Mouse (Mus musculus): ENCODE measurements at regions not wholly inside any gene's neighbourhood (a gene's known extent, or its start where the extent isn't known, plus 50 kb on each side); places are given as distances from the start of the nearest gene placed in this dataset.
A peak's percentile ranks its signal among the peaks of the same experiment; 100 is the strongest.

DNA sequence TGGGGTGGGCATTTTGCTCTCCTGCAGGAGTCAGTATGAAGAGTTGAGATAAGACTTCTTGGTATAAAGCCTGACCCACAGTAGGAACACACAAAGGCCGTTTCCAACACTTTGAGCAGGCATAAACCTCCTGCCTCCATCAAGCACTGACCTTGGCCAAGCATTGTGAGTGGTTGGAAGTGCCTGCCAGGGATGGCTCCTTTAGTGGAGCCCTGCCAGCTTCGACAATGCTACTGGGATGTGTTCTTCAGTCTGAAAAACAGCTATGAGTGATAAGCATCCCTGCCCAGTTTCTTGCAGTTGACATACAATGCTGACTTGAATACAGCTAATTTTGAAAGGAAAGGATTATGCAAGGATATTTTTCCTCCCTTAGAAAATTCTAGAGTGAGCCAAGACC is 644.6 kb upstream of the Vstm2b start:
- peak in 1 of 2 experiments; percentile 65 for DNase-seq (ENCODE audit: inconsistent age in 2 of 2, low spot score in 1 of 2)

DNA sequence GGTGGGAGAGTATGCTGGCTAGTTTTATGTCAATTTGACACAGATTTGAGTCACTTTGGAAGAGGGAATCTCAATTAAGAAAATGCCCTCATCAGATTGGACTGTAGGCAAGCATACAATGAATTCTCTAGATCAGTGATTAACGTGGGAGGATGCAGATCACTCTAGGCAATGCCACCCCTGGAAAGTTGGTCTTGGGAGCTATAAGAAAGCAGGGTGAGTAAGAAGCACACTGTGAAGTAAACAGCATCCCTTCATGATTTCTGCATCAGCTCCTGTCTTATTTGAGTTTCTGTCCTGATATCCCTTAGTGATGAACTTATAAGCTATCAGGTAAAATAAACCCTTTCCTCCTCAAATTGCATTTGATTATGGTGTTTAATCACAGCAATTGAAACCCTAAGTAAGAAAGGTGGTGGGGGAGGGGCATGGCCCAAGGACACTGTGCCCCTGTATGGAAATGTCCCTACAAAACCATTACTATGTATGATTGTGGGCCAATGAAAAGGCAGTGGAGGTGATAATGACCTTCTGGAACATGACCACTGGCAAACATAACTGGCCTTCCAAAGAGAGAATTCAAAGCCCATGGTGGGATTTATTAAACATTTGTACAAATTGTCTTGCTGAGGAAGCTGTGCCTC is 640.3 kb upstream of the Vstm2b start:
- DNase-seq (ENCODE audit: inconsistent age in 2 of 2, low spot score in 1 of 2) = no peak

DNA sequence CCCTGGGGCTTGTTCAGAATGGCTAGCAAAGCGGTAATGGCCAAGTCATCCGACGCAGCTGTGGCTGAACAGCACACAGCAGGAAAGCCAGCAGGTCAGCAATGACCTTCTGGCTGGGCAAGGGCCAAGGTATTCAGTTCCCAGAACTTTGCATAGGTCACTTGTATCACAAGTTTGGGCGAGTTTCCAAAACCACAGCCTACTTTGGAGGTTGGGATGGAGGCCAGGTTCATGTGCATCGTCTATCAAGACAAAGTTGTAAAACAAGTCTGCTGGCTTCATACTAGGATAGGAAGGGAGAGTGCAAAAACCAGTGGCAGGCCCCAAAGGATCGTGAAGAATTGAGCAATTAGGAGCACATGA is 639.8 kb upstream of the Vstm2b start:
- DNase-seq (ENCODE audit: inconsistent age in 2 of 2, low spot score in 1 of 2) = peak; percentile 79 to 96

DNA sequence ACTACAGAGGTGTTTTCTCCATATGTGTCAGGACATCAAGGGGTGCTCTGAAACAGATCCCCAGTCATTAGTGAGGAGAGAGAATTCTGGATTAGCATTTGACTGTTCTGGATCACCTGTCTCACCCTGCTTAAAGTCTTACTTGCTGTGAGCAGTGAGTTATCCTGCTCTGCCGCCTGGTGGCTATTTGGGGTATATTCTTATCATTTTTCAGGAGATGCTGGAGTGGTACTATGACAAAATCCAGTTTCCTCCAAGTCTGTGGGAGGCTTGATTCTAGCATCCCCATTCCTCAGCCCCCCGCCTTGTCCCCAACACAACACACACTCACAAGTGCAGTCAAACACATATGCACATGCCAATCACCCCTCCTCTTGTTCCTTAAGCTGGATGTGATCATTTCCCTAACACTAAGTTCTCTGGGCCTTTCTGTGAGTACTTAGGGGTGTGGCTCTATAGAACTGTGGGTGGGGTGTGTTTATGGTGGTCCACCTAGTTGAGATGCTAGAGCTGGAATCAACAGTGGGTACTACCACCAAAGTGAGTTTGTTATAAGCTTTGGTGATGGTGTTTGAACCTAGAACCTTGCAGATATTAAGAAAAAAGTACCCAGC is 624.6 kb upstream of the Vstm2b start:
- DNase-seq (ENCODE audit: inconsistent age in 2 of 2, low spot score in 1 of 2) = peak; percentile 51 to 90

DNA sequence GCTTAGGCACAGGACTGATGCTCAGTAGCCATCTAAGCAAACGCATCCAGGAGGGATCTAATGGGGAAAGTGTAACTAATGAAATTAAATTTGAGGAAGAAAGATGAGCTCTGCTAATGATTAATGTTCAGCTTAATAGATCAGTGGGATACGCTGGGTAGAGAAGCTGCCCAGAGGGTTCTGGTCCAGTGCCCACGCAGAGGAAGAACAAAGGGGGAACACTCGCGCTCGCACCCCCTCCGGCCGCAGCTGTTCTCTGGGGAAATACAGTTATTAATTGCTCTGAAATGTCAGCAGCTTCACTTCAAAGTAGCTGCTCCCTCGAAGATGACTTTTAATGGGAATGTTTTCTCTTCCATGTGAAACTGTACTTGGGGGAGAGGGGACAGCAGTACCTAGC is 623.0 kb upstream of the Vstm2b start:
- DNase-seq (ENCODE audit: inconsistent age in 2 of 2, low spot score in 1 of 2) = no peak

DNA sequence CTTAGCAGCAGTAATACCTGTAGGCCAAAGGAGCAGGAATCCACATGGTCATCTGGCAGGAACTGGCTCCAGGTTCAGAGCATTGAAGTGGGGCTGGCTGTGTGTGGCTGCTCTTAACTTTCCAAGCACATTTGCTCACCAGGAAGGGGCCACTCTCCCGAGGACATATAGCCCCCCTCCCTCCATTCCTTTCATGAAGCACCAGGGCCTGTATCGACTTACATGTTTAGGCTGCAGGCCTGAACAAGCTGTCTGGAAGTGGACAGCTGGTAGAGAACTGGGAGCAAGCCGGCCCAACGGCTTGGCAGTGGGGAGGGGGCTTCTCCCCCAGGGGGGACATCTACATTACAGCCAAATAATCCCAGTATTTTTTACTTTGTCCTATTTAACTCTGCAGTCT is 622.5 kb upstream of the Vstm2b start:
- DNase-seq (ENCODE audit: inconsistent age in 2 of 2, low spot score in 1 of 2) = no peak

DNA sequence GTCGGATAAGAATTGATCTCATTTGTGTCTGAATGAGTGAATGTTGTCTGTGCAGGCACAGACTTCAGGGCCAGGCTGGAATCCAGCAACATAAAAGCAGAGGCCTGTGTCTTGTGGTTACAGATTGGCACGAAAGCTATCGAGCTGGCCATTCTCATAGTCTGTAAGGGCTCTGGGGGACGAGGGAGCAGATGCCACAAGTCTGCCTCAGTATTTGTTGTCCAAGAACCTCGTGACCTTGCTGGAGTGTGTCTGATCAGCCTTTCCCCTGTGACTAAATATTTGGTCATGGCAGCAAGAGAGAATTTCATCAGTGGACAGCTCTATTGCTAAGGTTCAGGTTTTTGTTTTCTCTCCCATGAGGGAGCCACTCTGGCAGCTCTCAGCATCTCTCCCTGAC is 622.0 kb upstream of the Vstm2b start:
- peak; percentile 12 to 66 for DNase-seq (ENCODE audit: inconsistent age in 2 of 2, low spot score in 1 of 2)

DNA sequence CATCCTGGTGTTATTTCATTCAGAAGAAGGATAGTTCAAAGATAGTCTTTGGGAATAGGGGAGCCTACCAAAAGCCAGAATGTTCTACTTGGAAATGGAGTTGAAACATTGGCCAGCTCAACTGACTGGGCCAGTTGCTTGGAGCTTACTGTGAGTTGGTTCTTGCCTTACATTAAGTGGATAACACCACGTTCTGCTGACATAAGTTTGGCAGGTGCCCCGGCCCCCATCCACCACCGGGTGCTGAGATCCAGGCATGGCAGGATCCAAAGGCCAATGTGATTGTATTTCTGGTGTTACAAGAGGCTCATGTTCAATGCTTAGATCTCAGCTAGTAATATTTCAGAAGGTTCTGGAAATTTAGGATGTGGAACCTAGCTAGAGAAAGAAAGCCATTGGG is 608.0 kb upstream of the Vstm2b start:
- no peak for DNase-seq (ENCODE audit: inconsistent age in 2 of 2, low spot score in 1 of 2)

DNA sequence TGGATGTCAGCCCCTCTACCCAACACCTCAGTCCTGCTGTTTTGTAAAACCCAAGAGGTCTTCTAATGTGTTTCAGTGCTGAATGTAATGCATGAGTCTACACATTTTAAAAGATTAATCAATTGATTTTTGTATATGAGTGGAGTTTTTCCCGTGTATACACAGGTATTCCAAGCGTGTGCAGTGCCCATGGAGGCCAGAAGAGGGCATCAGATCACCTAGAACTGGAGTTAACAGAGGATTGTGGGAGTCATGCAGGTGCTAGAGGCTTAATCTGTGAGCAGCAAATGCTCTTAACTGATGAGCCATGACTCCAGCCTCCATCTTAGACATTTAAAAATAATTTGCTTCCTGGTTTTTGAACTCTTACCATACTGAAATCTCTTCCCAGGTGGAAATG is 587.6 kb upstream of the Vstm2b start:
- peak in 1 of 2 experiments; percentile 54 for DNase-seq (ENCODE audit: inconsistent age in 2 of 2, low spot score in 1 of 2)

DNA sequence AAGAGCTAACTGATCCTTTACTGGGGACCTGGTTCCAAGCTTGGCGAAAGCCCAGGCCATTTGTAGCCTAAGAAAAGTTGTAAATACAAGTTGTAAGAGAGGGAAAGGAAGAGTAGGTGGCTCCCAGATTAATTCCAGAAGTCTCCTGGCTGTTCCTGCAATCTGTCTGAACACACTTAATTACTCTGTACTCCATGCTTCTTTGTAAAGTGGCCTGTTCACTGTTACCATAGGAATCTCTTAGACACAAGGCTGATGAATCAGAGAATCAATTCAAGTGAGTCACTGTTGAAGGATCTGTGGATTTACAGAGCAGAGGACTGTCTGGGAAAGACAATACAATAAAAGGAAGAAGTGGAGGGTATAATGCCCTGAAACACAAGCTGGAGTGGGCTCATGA is 577.0 kb upstream of the Vstm2b start:
- peak in 1 of 2 experiments; percentile 33 for DNase-seq (ENCODE audit: inconsistent age in 2 of 2, low spot score in 1 of 2)

DNA sequence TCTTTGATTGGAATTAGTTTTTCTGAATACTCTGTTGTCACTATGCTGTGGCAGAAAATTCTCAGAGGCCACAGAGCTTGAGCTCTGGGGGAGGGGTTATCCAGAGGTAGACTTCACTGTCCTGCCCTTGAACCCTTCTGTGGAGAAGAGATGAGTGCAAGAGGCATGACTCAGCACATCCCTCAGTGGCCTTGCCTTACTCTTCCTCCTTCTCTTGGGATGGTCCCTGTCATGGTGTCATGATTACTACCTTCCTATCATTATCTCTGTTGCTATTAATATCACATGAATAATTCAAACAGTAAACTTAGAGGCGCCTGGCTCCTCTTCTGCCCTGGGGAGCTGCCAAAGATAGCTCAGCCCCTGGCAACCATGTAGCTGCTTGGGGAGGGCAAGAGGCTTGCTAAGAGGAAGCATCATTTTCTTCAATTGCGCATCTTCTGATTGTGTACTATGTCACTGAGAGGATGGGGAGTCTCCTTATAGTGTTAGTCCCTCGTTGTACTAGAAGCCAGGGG is 572.9 kb upstream of the Vstm2b start:
- DNase-seq (ENCODE audit: inconsistent age in 2 of 2, low spot score in 1 of 2) = peak; percentile 18 to 54

DNA sequence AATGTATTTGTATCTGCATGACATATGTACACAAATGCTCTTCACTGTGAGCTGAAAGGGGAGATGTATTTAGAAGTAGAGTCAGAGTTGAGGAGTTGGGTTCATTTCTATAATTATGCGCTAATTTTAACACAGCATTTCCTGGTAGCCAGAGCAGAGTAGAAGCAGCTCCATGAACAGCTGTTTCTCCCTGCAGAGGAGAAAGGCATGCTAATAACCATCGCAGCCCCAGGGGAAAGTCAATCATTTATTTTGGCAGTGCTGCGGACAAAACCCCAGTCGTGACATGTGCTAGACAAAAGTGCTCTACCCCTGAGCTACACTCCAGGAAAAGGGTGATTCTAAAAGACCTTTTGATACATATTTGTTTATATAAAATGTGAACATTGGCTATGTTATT is 565.7 kb upstream of the Vstm2b start:
- DNase-seq (ENCODE audit: inconsistent age in 2 of 2, low spot score in 1 of 2) = no peak

DNA sequence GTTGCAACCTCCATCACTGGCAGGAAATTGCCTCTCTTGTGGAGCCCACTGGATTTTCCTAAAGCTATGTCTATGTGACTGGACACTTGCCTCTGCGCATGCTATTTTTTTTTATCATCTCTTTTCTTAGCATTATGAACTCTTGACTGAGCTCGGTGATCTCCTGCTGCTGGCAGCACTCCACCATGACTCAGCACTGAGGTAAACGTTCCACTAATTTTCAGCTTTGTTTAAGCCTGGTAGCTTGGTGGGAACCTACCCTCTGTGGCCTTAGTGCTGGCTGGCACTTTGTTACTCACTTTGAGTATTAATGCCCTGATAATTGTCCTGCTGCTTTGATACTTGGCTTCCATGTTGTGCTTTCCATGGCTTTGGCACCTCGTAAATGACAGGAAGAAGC is 545.8 kb upstream of the Vstm2b start:
- peak in 1 of 2 experiments; percentile 15 for DNase-seq (ENCODE audit: inconsistent age in 2 of 2, low spot score in 1 of 2)

DNA sequence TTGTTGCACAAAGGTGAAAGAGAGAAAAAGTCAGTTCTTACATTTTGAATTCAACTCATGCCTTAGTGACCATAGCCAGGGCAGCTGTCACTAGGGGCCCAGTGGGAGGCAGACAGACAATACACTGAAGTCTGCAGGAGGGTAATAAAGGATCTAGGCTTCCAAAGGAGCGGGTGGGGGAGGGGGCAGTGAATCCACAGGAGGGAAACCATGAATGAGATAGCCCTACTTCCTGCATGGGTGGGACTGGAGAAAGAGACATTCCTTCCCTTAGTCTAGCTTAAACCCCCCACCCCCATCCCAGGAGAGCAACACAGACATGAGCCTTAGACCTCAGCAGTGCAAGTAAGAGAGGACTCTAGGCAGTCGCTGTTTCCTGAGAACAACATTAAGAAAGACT is 535.4 kb upstream of the Vstm2b start:
- no peak for DNase-seq (ENCODE audit: inconsistent age in 2 of 2, low spot score in 1 of 2)

DNA sequence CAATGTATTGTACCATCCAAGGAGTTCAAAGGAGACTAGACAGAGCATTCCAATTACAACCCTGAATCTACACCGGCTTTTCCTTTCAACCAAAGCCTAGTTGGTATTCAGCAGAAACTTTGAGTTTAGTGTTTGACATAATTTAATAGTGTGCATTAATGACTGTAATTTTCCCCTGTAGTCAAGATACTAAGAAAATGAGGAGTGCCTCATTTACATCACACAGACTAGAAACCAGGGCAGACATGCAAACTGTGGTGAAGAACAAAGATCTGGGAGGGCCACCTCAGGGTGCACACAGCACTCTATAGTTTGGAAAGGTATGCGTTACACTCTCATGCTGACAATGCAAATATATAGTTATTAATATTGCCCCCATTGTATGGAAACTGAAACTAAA is 525.4 kb upstream of the Vstm2b start:
- no peak for DNase-seq (ENCODE audit: inconsistent age in 2 of 2, low spot score in 1 of 2)

DNA sequence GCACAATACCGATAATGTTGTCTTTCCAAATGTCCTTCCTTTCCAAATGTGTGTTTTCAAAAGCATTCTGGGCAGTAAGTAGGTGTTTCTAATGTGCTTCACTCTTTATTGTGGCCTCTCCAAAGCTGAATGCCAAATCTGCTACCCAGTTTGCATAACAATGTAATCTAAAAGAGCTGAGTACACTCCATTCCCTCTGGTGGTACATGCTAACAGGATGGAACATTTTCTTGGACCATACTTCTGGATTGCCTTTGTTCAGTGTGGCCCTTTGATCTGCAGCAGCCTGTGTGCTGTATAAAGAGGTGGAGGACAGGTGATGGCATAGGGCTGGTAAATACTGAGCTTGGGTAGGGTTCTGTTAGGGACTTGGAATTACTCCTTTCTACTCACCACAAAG is 520.3 kb upstream of the Vstm2b start:
- no peak for DNase-seq (ENCODE audit: inconsistent age in 2 of 2, low spot score in 1 of 2)

DNA sequence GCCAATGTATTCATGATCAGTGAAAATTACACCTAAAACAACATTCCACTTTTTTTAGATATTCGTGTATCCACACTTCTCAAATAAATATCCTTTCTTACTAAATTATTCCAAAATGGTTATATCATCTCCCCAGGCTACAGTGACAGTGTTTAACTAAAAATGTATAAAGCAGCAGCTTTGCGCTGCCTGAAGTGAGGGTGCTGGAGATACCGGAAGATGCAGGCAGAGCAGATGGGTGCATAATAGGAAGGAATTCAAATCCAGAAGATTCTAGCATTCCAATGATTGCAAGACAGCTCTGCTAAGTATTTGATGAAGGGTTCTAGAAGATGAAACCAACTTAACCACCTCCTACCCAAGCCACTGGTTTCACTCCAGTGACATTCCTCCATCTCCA is 516.9 kb upstream of the Vstm2b start:
- no peak for DNase-seq (ENCODE audit: inconsistent age in 2 of 2, low spot score in 1 of 2)

DNA sequence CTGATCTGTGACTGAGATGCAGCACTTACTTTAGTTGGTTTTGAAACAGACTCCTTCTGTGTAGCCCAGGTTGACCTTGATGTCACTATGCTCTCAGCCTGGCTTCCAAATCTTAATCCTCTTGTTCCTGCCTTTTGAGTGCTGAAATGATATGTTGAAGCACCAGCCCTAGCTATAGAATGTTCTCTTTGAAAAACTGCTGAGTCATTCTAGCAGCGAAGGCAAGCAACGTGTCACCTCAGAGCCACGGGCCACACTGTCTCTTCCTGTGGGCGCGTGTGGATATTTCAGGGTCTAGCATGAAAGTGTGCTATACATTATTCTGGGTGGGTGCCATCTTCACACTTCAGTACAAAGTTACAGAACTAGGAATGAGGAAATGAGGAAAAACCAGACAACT is 510.0 kb upstream of the Vstm2b start:
- DNase-seq (ENCODE audit: inconsistent age in 2 of 2, low spot score in 1 of 2) = no peak

DNA sequence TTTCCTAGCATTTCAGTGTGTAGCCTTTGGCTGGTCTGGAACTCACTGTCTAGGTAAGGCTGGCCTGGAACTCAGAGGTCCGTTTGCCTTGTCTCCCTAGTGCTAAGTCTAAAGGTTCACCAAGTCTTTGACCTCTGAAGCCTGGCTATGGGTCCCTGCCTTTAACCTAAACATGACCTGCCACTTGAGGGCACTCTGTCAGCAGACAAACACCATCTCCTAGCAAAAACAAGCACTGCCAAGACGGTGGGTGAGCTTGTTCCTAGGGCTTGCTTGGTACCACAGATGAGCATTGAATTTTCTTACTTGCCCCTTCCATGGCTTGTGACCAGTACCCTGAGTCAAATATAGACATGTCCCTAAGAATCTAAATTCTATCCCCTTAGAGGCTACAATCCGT is 508.3 kb upstream of the Vstm2b start:
- DNase-seq (ENCODE audit: inconsistent age in 2 of 2, low spot score in 1 of 2) = peak in 1 of 2 experiments; percentile 16

DNA sequence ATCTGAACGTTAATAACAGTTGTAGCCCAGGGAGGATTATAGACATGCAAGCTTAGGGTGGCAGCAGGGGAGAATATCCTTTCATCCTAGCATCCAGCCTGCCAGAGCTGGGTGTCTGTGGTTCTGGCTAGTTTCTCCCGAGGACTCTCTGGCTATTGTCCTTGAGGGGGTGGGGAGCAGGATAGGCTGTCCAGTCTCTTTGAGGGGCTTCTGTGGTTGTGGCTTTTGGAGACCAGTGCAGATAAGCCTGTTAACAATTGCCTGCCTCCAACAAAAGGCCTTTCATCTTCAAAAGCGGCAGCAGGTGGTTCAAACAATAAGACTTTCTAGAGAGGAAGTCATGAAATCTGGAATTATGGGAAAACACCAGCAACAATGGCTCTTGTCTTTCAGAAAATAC is 507.2 kb upstream of the Vstm2b start:
- DNase-seq (ENCODE audit: inconsistent age in 2 of 2, low spot score in 1 of 2) = no peak

DNA sequence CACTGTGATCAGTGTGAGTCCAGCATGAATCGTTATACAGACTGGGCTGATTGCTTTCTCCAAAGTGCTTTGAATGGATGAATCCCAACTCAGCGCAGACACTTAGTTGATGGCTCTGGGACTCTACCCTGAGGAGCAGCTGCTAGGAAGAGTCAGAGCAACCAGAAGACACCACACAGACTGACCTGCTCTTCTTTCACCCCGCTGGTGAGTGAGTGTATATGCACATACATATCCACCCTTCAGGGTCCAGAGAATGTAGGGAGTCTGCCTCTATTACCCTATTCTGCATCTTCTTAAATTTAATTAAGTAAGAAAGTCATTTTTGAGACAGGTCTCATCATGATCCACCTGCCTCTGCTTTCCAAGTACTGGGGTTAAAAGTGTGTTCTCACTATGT is 506.5 kb upstream of the Vstm2b start:
- DNase-seq (ENCODE audit: inconsistent age in 2 of 2, low spot score in 1 of 2) = no peak

DNA sequence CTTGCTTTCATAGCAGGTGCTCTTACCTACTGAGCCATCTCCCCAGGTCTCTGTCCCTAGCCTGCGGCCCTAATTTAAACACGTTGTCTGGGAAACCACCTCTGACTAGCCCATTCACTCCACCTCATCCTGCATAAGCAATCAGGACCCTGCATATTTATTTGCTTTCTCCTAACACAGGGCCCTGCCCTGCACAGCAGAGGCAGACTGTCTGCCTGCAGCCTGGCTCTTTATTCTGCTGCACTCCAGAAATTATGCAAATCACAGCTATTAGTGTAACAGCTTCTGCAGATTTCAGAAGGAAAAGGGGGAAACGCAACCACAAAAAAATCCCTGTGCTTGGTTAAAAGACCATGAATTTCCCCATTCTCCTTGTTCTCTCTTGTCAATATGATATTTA is 505.9 kb upstream of the Vstm2b start:
- DNase-seq (ENCODE audit: inconsistent age in 2 of 2, low spot score in 1 of 2) = no peak

DNA sequence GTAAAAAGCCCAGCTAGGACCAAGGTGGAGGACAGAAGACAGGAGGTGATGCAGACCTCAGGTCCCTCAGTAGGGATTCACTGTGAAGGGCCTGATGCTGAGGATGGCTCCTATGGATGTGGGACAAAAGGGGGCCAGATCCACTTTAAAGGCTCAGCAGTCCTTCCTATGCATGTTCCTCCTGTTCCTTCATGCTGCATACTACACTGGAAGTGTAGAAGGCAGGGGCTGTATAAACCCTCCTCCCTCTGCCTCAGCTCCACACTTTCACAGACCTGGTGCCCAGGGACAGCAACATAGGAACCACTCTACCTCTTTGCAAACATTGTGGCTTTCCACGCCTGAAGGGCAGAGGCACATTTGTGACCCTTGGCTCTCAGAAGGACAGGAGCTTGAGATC is 505.4 kb upstream of the Vstm2b start:
- DNase-seq (ENCODE audit: inconsistent age in 2 of 2, low spot score in 1 of 2) = no peak

All from adrenal gland, adult (tissue).